Mouse (Mus musculus) liver, adult 2 months (tissue): Measurements from ENCODE around the gene Ntf5. TPM values are rescaled to one million over a fixed set of nuclear protein-coding genes. Genes with fewer than 3 reads are reported as not detected.

ENCODE experiments used
- DNase-seq: peaks from one replicate; pipeline ENCODE4 v3.0.0-alpha.2; 2011; ENCODE audit warnings: low read depth, low spot score; ENCODE audit errors: extremely low read depth
- H3K27ac ChIP-seq: fragments of 200-500 bp; replicated peaks from 2 replicates; pipeline ENCODE4 v1.5.1; 2012; ENCODE audit warnings: low read depth, mild to moderate bottlenecking, control low read depth, inconsistent platforms, low read length; ENCODE audit not compliant: insufficient read depth
- H3K27me3 ChIP-seq: fragments of 200-500 bp; 2 replicates; pipeline ENCODE4 v1.6.1; 2012; ENCODE audit warnings: mild to moderate bottlenecking, moderate library complexity, low read length, inconsistent platforms; ENCODE audit not compliant: control insufficient read depth, insufficient read depth
- H3K36me3 ChIP-seq: fragments of 200-500 bp; 2 replicates; pipeline ENCODE4 v1.6.1; 2012; ENCODE audit warnings: low read length, inconsistent platforms; ENCODE audit not compliant: control insufficient read depth, insufficient read depth
- H3K4me1 ChIP-seq: fragments of 200-500 bp; 2 replicates; pipeline ENCODE4 v1.6.1; 2011; ENCODE audit warnings: low read length; ENCODE audit not compliant: control insufficient read depth, insufficient read depth
- H3K4me3 ChIP-seq: fragments of 200-500 bp; 2 replicates; pipeline ENCODE4 v1.5.1; 2011; ENCODE audit warnings: low read depth, mild to moderate bottlenecking, control low read depth, low read length, moderate library complexity; ENCODE audit not compliant: insufficient read depth
- H3K79me2 ChIP-seq: fragments of 200-500 bp; 2 replicates; pipeline ENCODE4 v1.6.1; 2012; ENCODE audit warnings: inconsistent platforms, mild to moderate bottlenecking, low read length, moderate library complexity; ENCODE audit not compliant: control insufficient read depth, insufficient read depth
- H3K9ac ChIP-seq: fragments of 200-500 bp; 2 replicates; pipeline ENCODE4 v1.6.1; 2012; ENCODE audit warnings: low read depth, mild to moderate bottlenecking, control low read depth, inconsistent platforms, low read length
- CTCF ChIP-seq: fragments of 200-500 bp; IDR thresholded peaks from 2 replicates; pipeline ENCODE4 v1.5.1; 2011; ENCODE audit warnings: low read depth, low read length, control low read depth
- POLR2A ChIP-seq: fragments of 200-500 bp; IDR thresholded peaks from 2 replicates; pipeline ENCODE4 v1.6.1; 2011; ENCODE audit warnings: low read length, control low read depth; ENCODE audit not compliant: insufficient read depth; ENCODE audit errors: extremely low read depth
- WGBS: fragments of 180-500 bp; shearing (Covaris S2); methylation state at CpG from one replicate; pipeline ENCODE4 v1.1.7; 2018; 5-methylcytosine and 5-hydroxymethylcytosine counted together
- polyA plus RNA-seq: library from polyadenylated mRNA; depleted of rRNA; stranded (reverse); fragments of >200 nt; gene quantifications from 2 replicates; pipeline ENCODE4 v1.2.3, GENCODE M21; 2012
- total RNA-seq: library from RNA; depleted of rRNA; stranded (reverse); fragments of >200 nt; gene quantifications from 2 replicates; pipeline ENCODE4 v1.2.3, GENCODE M21; 2014

The Ntf5 gene
- total and polyA plus RNA-seq, 2 experiments: not detected

GRCm38 (mm10) chr7:45436444-45436843 is 22.9 kb downstream of the Ntf5 start:
- Histone ChIP-seq H3K4me1 (peaks cover 14% of the 10 kb centered on the region), H3K27ac (no peak overlapping the region)
- WGBS: 88% methylated on average over 5 of the region's 5 CpGs

GRCm38 (mm10) chr7:45437046-45437445 is 23.6 kb downstream of the Ntf5 start:
- Histone ChIP-seq H3K36me3 (no peaks in the 10 kb centered on the region; the same call in 1 of the 2 replicates), H3K79me2 (peaks cover 8% of the 10 kb centered on the region; the same call in 1 of the 2 replicates), H3K4me1 (peaks cover 14% of the 10 kb centered on the region), H3K4me3 (no peak overlapping the region), H3K9ac (no peak overlapping the region), H3K27me3 (no peaks in the 10 kb centered on the region), H3K27ac (no peak overlapping the region)
- DNase-seq: no peak
- TF ChIP-seq CTCF (no peak), POLR2A (no peak)
- WGBS: 90% methylated on average over 6 of the region's 6 CpGs

More at GRCm38 (mm10) chr7:45436444-45436843, 22.9 kb downstream of the Ntf5 start:
- H3K4me3 ChIP-seq: no peak overlapping the region
- H3K9ac ChIP-seq: no peak overlapping the region
- H3K36me3 ChIP-seq: no peaks in the 10 kb centered on the region; the same call in 1 of the 2 replicates
- no peak for TF ChIP-seq CTCF
- TF ChIP-seq POLR2A: no peak
- no peak for DNase-seq
- peaks cover 8% of the 10 kb centered on the region; the same call in 1 of the 2 replicates for H3K79me2 ChIP-seq
- no peaks in the 10 kb centered on the region for H3K27me3 ChIP-seq

DNA sequence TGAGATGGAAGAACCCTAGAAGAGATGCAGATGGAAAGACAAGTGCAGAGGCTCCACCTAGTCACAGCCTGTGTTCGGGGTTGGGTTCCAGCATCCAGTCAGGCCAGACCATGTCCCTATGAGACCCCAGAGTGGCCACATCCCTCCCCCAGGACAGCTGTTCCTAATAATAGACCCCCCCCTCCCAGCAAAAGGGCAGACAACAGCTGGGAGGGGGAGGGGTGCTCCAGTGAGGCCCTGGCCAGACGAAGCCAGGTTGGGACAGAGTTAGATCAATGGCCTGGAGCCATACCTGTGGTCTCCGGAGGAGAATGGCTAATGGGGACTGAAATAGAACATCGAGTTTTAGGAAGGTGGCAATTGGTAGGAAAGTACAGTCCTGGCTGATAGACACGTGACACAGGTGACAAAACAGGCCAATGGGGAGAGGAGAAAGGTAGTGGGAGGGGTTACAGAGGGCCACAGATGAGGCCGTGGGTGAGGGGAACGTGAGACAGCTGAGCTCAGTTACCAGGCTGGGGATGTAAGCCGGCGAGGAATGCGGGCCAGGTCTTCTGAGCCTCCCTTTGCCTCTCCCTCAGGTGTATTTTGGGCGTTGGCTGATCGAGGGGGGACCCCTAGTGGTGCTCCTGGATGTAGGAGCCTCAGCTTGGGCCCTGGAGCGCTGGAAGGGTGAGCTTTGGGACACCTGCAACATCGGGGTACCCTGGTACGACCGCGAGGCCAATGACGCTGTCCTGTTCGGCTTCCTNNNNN is 24.2 kb downstream of the Ntf5 start, which contains the start of gene Ruvbl2:
TSS of gene Ruvbl2 (minus strand) at position 576 of the 756 bp plus-strand sequence.
- Histone ChIP-seq H3K27ac (no peak within 1 kb of the TSS), H3K4me3 (no peak within 1 kb of the TSS), H3K27me3 (no peaks in the 10 kb centered on the region), H3K79me2 (peaks cover 8% of the 10 kb centered on the region; the same call in 1 of the 2 replicates), H3K36me3 (no peaks in the 10 kb centered on the region; the same call in 1 of the 2 replicates), H3K9ac (no peak within 1 kb of the TSS), H3K4me1 (peaks cover 14% of the 10 kb centered on the region)
- 64% methylated on average over 19 of the region's 19 CpGs for WGBS
- no peak for TF ChIP-seq CTCF
- 0 out of 2 replicates have a peak, but pooled peaks have one; percentile 11 for TF ChIP-seq POLR2A
- DNase-seq: no peak

DNA sequence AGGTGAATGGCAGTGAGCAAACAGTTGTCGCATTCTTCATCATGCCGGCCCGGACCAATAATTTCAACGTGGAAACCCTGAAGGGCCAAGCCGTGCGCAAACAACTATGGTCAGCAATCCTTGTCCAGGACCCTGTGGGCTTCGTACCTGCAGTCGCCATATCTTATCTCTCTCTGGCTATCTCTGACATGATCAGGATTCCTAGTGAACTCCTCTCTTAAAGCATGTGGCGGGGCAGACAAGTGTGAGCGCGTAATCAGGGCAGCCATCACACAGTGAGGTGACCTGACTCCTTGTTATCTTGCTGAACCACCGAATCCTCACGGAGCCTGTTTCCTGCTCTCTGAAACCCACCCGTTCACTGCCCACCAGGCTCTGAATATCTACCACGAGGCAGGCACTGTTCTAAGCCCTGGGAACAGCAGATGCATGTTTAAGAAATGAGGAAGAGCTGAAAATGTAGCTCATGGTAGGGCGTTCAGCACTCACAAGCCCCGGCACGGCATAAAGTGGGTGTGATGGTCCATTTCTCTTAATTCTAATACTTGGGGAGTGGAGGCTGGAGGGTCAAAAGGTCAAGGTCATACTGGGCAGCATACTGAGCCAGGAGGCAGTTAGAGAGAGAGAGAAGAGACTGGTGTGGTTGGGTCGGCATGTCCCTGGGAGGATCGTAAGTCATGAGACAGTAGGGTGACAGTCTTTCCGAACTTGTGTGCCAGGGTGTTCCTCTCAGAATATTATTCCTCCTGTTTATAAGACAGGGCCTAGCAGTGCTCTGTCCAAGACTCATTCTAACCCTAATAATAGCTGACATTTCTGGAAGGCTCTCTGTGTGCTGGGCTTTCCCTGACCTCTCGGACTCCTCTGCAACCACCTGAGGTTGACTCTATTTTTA is 30.3 kb downstream of the Ntf5 start:
- Histone ChIP-seq H3K9ac (no peak overlapping the region), H3K79me2 (no peaks in the 10 kb centered on the region), H3K4me3 (no peak overlapping the region), H3K36me3 (no peaks in the 10 kb centered on the region; the same call in 1 of the 2 replicates), H3K27ac (no peak overlapping the region), H3K4me1 (no peaks in the 10 kb centered on the region), H3K27me3 (no peaks in the 10 kb centered on the region)
- TF ChIP-seq POLR2A: no peak
- TF ChIP-seq CTCF: no peak
- 82% methylated on average over 22 of the region's 22 CpGs for WGBS
- DNase-seq: no peak

DNA sequence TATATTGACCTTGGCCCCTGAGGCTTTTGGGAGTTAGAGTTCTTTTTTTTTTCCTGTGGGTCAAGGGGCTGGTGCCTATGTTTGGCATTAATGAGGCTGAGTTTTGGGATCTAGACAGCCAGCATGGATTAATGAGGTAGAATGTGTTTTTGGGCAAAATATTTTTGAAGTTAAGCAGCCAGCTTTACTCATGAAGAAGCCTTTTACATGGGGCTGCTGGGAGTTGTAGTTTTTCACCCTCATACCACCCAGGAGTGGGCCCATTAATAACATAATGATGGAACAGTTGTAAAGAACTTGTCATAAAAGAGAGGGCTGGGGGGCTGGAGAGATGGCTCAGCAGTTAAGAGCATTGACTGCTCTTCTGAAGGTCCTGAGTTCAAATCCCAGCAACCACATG is 33.1 kb downstream of the Ntf5 start:
- Histone ChIP-seq H3K79me2 (no peaks in the 10 kb centered on the region), H3K36me3 (no peaks in the 10 kb centered on the region; the same call in 1 of the 2 replicates), H3K4me3 (no peak overlapping the region), H3K27me3 (no peaks in the 10 kb centered on the region), H3K9ac (no peak overlapping the region), H3K27ac (no peak overlapping the region), H3K4me1 (no peaks in the 10 kb centered on the region)
- TF ChIP-seq POLR2A (no peak), CTCF (no peak)
- DNase-seq: no peak
